Mouse (Mus musculus): ENCODE measurements around the gene Asb2.

GRCm38 (mm10) chr12:103296292-103296691 lies 59.5 kb downstream of the Asb2 start:
- no peak for TF ChIP-seq POLR2A (IDR thresholded peaks at IDR 0.05; ENCODE audit: control insufficient read depth, extremely low read depth, insufficient read depth, low read length, poor library complexity)
- TF ChIP-seq CTCF (IDR thresholded peaks at IDR 0.05; ENCODE audit: borderline replicate concordance, control insufficient read depth, extremely low read depth, insufficient read depth, low read length, poor library complexity): no peak
